Mouse (Mus musculus) A20 (cell line): ENCODE data around the gene C330007P06Rik.
A peak's percentile ranks its signal among the peaks of the same experiment; 100 is the strongest.

Experiments
- DNase-seq: peaks from one replicate; pipeline ENCODE4 v3.0.0-alpha.2; 2011; ENCODE audit warnings: low read depth, low spot score

The C330007P06Rik gene

GRCm38 (mm10) chrX:36837069-36837676 lies 36.7 kb downstream of the C330007P06Rik start:
- no peak for DNase-seq

DNA sequence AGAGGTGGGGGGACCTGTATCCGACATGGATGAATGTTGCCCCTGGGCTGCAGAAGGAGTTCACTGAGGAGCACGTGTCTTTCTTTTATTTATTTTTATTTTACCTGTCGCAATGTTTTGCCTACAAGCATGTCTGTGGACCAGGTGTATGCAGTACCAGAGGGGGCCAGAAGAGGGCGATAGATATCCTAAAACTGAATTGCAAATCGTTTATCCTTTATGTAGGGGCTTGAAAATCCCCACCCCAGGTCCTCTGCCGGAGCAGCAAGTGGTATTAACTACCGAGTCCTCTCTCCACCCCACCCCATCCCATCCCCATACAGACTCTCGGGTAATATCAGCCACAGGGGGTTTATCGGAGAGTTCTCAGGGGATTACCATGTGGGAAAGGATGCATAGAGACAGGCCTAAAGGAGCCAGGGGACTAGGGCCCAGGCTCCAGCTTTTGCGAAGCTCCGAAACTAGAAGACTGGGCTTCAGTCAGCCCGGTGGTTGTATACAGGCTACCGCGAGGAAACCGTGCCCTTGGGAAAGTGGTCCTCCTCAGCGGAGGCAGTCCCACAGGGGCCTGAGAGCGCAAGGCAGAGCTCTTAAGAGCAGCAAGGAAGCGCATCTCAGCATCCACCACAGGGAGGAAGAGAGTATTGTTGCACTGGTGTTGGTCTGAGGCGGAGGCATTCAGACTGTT lies 40.4 kb downstream of the C330007P06Rik start:
- peak; percentile 74 for DNase-seq

GRCm38 (mm10) chrX:36831632-36832031 lies 42.3 kb downstream of the C330007P06Rik start:
- DNase-seq, result no peak

- DNase-seq, result no peak
Observed at GRCm38 (mm10) chrX:36830271-36830670, 43.6 kb downstream of the C330007P06Rik start.

- no peak for DNase-seq
Observed at GRCm38 (mm10) chrX:36826873-36827272, 47.0 kb downstream of the C330007P06Rik start.

- DNase-seq, result no peak
Observed at GRCm38 (mm10) chrX:36825032-36825431, 48.9 kb downstream of the C330007P06Rik start.

DNA sequence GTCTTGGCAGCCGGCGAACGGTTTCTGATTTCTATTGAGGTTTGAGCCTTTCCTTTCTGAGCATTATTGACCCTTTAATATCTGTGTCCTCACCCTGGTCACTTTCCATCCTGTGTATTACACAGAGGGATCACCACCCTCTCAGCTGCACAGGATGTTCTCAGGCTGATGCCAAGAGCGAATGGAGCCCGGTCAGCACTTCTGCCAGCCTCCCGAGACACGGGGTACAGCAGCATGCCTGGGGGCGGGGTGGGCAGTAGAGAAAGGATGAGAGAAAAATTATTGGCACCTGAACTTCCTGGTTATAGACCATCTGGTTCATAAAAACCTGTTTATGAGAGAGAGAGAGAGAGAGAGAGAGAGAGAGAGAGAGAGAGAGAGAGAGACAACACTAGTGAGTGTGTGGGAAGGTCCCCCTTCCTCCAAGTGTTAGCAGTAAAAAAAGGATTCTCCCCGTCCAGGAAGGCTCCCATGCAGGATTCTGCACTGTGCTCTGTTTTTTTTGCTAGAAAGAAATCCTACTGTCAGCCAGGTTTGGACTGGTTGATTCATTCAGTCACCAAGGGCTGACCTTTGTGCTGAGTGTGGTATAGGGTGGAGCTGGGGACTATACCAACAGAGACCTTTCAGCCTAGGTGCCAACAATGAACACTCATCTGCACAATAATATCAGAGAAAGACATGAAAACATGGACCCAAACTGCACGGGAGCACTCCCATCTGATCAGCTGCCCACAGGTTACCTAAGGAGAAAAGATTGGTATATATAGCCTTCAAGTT lies 49.8 kb downstream of the C330007P06Rik start:
- DNase-seq, result no peak

GRCm38 (mm10) chrX:36820201-36820600 lies 53.7 kb downstream of the C330007P06Rik start:
- DNase-seq, result peak; percentile 48

GRCm38 (mm10) chrX:36819575-36819974 lies 54.3 kb downstream of the C330007P06Rik start:
- no peak for DNase-seq

- no peak for DNase-seq
Observed at GRCm38 (mm10) chrX:36816953-36817441, 56.9 kb downstream of the C330007P06Rik start.

- no peak for DNase-seq
Observed at GRCm38 (mm10) chrX:36816368-36816899, 57.5 kb downstream of the C330007P06Rik start.

- no peak for DNase-seq
Observed at GRCm38 (mm10) chrX:36815439-36815838, 58.5 kb downstream of the C330007P06Rik start.

DNA sequence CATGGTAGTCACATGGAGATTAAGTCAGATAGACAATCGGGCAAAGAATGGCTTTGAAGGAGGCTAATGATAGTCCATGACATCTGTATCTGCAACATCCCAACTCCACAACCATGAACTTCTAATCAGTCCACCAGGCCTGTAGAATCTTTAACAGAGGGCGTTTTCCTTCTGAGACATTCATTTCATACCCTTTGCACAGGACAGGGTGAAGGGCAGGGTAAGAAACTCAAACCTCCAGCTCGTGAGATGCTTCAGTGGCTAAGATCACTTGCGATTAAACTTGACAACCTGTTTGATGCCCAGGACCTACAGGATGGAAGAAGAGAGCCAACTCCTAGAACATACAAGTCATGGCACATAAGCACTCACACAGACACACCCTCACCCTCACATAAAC lies 58.9 kb downstream of the C330007P06Rik start:
- DNase-seq, result no peak

- no peak for DNase-seq
Observed at GRCm38 (mm10) chrX:36814161-36814836, 59.6 kb downstream of the C330007P06Rik start.

GRCm38 (mm10) chrX:36811377-36811776 lies 62.5 kb downstream of the C330007P06Rik start:
- DNase-seq, result peak; percentile 33

DNA sequence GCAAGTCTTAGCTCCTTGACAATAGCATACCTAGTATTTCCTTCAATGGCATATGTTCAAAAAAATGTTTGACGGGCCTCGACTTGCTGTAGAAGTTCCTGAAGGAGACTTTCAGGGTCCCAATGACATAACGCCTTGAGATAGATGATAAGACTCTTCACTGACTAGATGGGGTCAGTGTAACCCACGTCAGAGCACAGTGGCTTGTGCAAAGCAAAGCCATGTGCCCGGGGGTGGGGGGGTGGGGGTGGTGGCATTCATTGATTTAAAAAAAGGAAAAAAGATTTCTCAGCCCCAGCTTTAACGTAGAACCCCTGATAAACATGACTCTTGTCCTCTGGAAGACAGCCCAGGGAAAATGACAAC lies 65.6 kb downstream of the C330007P06Rik start:
- no peak for DNase-seq

GRCm38 (mm10) chrX:36807360-36808317 lies 66.3 kb downstream of the C330007P06Rik start:
- peak; percentile 91 for DNase-seq

DNA sequence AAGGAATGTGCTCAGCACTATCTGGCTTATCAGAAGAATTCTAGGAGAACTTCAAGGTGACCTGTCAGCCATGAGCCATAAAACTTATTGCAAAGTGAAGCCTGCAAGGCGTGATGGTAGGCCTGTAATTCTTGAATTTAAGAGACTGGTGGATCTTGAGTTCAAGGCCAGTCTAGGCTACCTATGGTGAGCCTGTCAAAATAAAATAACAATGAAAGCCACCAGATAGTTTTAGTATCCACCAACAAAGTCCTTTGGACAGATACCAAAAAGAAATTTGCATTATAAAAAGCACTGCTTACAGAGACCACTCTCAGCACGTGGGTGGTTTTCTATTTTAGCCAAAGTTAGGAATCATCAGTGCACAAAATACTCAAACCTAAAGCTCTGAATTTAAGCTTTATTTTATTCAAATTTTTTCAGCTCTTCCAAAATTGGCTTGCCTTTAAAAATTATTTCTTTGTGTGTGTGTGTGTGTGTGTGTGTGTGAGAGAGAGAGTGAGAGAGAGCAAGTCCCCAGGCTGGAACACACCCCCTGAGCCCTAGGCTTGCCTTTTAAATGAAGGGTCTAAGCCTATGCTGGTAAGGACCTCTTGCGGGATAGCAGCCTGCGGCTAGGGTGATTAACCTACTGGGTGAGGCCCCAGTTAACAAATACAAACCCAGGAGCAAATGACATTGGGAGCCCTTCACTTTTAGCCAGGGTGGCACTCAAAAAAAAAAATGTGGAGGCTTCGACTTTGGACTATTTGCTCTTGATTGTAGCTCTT lies 68.3 kb downstream of the C330007P06Rik start:
- DNase-seq, result no peak

- no peak for DNase-seq
Observed at GRCm38 (mm10) chrX:36804196-36804595, 69.7 kb downstream of the C330007P06Rik start.

DNA sequence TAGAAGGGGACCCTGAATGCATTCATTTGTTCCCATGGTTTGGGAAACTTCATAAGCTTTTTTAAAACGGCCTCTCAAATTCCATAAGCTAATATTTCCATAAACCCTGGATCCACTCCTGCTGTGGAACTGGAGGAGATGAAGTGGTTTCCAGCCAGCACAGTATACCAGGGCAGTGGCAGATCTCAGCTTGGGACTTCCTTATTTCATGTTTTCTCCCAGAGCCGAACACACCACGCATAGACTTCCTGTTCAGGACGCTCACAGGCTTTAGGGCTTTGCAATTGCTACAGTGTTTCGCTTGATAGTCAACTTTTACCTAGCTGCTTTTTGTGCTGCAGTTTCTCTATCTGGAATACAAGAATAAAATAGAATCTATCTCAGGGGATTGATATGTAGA lies 70.7 kb downstream of the C330007P06Rik start:
- DNase-seq, result peak; percentile 33
